Mouse (Mus musculus): ENCODE results near the gene Rfx8. TPM values are rescaled to one million over a fixed set of nuclear protein-coding genes. Genes with fewer than 3 reads are reported as not detected.

The Rfx8 gene
- polyA plus RNA-seq, 1 experiment from 2014 or later = 0.40 TPM

DNA sequence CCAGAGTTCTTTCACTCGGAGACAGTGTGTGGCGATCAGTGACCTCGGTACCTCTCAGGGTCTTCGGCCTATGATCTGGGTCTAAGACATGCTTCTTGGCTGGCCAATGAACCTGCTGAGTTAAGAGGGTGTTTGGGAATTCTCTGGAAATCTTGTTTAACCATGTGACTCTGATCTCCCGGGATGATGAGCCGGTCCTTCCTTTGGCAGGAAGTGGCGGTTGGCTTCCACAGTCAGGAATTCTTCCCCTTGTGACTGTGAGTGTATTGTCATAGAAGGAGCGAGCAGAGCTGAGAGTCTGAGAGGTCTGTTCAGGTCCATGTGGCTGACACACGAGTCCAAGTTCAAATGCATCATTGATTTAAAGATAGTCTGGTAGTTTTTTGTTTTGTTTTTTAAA, 37.4 kb upstream of the Rfx8 start:
- Histone ChIP-seq H3K9ac (ENCODE audit: low read length) (no peak overlapping the region), H3K4me3 (ENCODE audit: low read length) (no peak overlapping the region), H3K4me1 (replicated peaks; ENCODE audit: control insufficient read depth, insufficient read depth, low read length) (peaks cover 40% of the 10 kb centered on the region), H3K4me2 (ENCODE audit: low read depth, low read length) (no peak overlapping the region), H3K27ac (ENCODE audit: low read length) (no peak overlapping the region), H3K36me3 (ENCODE audit: control insufficient read depth, insufficient read depth, low read length) (no peaks in the 10 kb centered on the region), H3K27me3 (ENCODE audit: control insufficient read depth, insufficient read depth, low read depth, low read length) (no peaks in the 10 kb centered on the region), H3K9me3 (ENCODE audit: control insufficient read depth, low read length) (no peaks in the 10 kb centered on the region)
- no peak for ATAC-seq (ENCODE audit: low read depth)
- 54% methylated on average over 9 of the region's 9 CpGs for WGBS

DNA sequence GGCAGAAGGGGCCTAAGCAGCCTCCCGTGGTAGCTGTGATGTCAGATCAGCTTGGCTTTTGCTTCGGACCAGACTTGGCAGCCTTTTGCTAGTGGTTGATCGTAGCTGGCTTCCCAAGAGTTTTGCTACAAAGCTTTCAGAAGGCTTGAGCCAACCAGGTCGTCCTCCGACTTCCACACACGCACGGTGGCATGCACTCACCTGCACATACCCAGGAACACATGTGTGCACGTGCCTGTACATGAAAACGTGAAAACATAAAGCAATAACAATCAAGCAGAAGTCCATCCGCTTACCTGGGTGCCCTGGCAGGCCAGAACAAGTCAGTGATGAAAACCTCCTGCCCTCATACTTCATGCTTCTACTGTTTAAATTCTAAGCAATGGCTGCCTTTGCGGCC, 36.2 kb upstream of the Rfx8 start:
- H3K4me2 ChIP-seq (ENCODE audit: low read depth, low read length) = no peak overlapping the region
- no peak overlapping the region for H3K27ac ChIP-seq (ENCODE audit: low read length)
- WGBS = 80% methylated on average over 11 of the region's 11 CpGs
- H3K9ac ChIP-seq (ENCODE audit: low read length) = no peak overlapping the region
- H3K27me3 ChIP-seq (ENCODE audit: control insufficient read depth, insufficient read depth, low read depth, low read length) = no peaks in the 10 kb centered on the region
- peaks cover 33% of the 10 kb centered on the region for H3K4me1 ChIP-seq (replicated peaks; ENCODE audit: control insufficient read depth, insufficient read depth, low read length)
- H3K36me3 ChIP-seq (ENCODE audit: control insufficient read depth, insufficient read depth, low read length) = no peaks in the 10 kb centered on the region
- H3K4me3 ChIP-seq (ENCODE audit: low read length) = no peak overlapping the region
- ATAC-seq (ENCODE audit: low read depth) = no peak
- H3K9me3 ChIP-seq (ENCODE audit: control insufficient read depth, low read length) = no peaks in the 10 kb centered on the region

DNA sequence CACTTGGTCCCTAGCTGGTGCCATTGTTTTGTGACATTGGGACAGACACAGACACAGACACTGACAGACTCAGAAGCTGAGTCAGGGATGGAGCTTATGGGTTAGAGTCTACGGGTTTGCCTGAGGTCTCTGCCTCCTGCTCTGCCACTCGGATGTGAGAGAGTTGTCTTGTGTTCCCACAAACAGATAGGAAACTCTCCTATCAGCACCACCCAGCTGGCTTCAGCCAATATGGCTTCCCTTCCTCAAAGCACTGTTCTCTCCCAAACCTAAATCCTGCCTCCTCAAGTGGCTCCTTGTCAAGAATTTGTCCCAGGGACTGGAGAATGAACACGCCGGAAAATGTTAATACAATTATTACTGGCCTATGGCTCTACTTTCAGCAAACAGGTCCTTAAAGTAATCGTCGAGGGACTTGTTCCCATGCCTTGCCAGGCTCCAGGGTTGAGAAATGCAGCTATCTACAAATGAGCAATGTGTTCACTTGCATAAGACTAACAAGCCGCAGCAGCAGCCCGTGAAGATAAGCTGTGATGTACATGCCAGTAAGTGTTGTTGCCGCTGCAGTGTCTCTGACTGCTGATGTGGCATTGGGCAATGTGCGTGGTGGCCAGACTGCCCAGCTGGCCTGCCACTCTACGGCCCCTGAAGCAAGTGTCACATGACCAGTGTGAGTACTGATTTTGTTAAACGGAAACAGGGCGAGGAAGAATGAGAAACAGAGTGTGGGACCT, 33.6 kb upstream of the Rfx8 start:
- H3K4me2 ChIP-seq (ENCODE audit: low read depth, low read length) = no peak overlapping the region
- H3K27ac ChIP-seq (ENCODE audit: low read length) = 0 out of 2 replicates have a peak overlapping the region, but pooled peaks have one; percentile 38
- 35% methylated on average over 13 of the region's 13 CpGs for WGBS
- peak; percentile 56; the same call in 1 of the 2 replicates for ATAC-seq (ENCODE audit: low read depth)
- no peaks in the 10 kb centered on the region for H3K27me3 ChIP-seq (ENCODE audit: control insufficient read depth, insufficient read depth, low read depth, low read length)
- no peak overlapping the region for H3K4me3 ChIP-seq (ENCODE audit: low read length)
- no peak overlapping the region for H3K9ac ChIP-seq (ENCODE audit: low read length)
- no peaks in the 10 kb centered on the region for H3K9me3 ChIP-seq (ENCODE audit: control insufficient read depth, low read length)
- peaks cover 16% of the 10 kb centered on the region for H3K4me1 ChIP-seq (replicated peaks; ENCODE audit: control insufficient read depth, insufficient read depth, low read length)
- H3K36me3 ChIP-seq (ENCODE audit: control insufficient read depth, insufficient read depth, low read length) = no peaks in the 10 kb centered on the region

DNA sequence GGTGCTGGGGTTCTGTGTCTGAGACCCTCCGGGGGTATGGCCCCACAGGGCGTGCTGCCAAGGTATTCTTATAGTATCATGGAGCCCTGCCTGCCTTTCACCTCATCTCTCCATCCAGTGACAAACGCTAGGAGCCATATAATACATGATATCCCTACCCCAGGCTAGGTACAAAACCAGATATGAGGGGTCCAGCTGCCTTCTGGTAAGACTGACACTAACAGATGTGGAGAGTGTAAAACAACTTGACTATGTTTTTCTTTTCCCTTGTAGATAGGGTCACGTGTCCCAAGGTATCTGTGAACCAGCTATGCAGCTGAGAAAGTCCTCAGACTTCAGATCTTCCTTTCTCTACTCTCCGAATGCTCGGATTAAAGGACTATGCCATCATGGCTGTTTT, 30.7 kb upstream of the Rfx8 start:
- WGBS = 76% methylated on average over 6 of the region's 6 CpGs
- H3K9ac ChIP-seq (ENCODE audit: low read length) = no peak overlapping the region
- H3K27me3 ChIP-seq (ENCODE audit: control insufficient read depth, insufficient read depth, low read depth, low read length) = no peaks in the 10 kb centered on the region
- H3K4me1 ChIP-seq (replicated peaks; ENCODE audit: control insufficient read depth, insufficient read depth, low read length) = peaks cover 10% of the 10 kb centered on the region
- no peaks in the 10 kb centered on the region for H3K9me3 ChIP-seq (ENCODE audit: control insufficient read depth, low read length)
- H3K4me3 ChIP-seq (ENCODE audit: low read length) = no peak overlapping the region
- no peak overlapping the region for H3K27ac ChIP-seq (ENCODE audit: low read length)
- H3K4me2 ChIP-seq (ENCODE audit: low read depth, low read length) = no peak overlapping the region
- no peak for ATAC-seq (ENCODE audit: low read depth)
- no peaks in the 10 kb centered on the region for H3K36me3 ChIP-seq (ENCODE audit: control insufficient read depth, insufficient read depth, low read length)

DNA sequence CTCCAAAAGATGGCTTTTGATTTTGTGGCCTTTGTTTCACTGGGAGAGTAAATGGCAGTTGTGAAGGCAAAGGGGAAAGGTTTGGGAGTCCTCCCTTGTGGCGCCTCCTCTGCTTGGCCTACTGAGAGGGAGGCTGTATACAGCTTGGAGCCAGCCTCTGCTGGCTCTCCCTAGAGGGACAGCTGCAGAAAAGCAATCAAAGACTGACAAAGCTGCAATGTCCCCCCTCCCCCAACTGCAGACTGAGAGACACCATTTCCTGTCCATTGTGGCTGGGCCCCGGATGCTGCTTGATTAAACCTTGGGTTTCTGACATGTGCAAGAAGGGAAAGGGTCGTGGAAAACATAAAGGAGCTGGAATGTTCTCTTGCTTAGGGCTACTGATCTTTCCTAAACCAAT, 28.9 kb upstream of the Rfx8 start:
- Histone ChIP-seq H3K27ac (ENCODE audit: low read length) (peak overlapping the region; percentile 74), H3K4me2 (ENCODE audit: low read depth, low read length) (no peak overlapping the region), H3K36me3 (ENCODE audit: control insufficient read depth, insufficient read depth, low read length) (no peaks in the 10 kb centered on the region), H3K9me3 (ENCODE audit: control insufficient read depth, low read length) (no peaks in the 10 kb centered on the region), H3K4me1 (replicated peaks; ENCODE audit: control insufficient read depth, insufficient read depth, low read length) (peaks cover 12% of the 10 kb centered on the region), H3K27me3 (ENCODE audit: control insufficient read depth, insufficient read depth, low read depth, low read length) (no peaks in the 10 kb centered on the region), H3K4me3 (ENCODE audit: low read length) (no peak overlapping the region), H3K9ac (ENCODE audit: low read length) (no peak overlapping the region)
- WGBS = 11% methylated on average over 3 of the region's 3 CpGs
- peak; percentile 88 for ATAC-seq (ENCODE audit: low read depth)

DNA sequence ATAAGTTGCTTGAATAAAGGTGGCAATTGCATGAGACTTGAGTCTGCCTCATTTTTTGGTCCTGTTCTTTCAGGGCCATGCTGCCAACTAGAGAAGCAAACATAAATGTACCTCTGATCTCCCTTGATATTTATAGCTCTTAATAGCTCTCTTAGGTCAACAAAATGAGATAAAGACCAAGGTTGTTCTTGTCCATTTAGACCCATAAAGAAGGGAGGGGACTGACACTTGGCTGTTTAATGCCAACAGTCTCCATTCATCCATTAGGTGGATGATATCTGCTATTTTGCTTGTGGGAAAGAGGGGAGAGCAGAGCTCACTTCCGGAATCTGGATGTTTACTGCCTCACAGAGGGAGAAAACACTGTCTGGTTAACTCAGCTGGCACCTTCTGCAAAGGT, 28.4 kb upstream of the Rfx8 start:
- ATAC-seq (ENCODE audit: low read depth) = no peak
- 21% methylated on average over 1 of the region's 1 CpGs for WGBS
- H3K9ac ChIP-seq (ENCODE audit: low read length) = no peak overlapping the region
- H3K27me3 ChIP-seq (ENCODE audit: control insufficient read depth, insufficient read depth, low read depth, low read length) = no peaks in the 10 kb centered on the region
- H3K4me2 ChIP-seq (ENCODE audit: low read depth, low read length) = no peak overlapping the region
- H3K4me1 ChIP-seq (replicated peaks; ENCODE audit: control insufficient read depth, insufficient read depth, low read length) = peaks cover 12% of the 10 kb centered on the region
- no peaks in the 10 kb centered on the region for H3K9me3 ChIP-seq (ENCODE audit: control insufficient read depth, low read length)
- peak overlapping the region; percentile 74 for H3K27ac ChIP-seq (ENCODE audit: low read length)
- H3K36me3 ChIP-seq (ENCODE audit: control insufficient read depth, insufficient read depth, low read length) = no peaks in the 10 kb centered on the region
- H3K4me3 ChIP-seq (ENCODE audit: low read length) = no peak overlapping the region

DNA sequence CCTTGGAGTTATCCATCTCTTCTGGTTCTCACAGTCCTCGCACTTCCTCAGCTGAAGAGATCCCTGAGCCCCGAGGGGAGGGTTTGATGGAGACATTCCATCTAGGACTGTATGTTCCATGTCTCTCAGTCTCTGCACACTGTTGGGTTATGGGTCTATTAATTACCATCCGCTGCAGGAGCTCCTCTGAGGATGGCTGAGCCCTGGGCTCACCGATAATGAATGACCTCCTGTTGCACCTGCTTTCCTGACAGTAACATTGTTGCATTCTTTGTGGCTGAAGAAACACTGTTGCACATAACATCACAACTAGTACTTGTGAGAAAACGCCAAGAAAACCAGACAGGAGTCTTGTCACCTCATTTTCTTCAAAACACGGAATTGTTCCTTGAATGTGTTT, 27.9 kb upstream of the Rfx8 start:
- Histone ChIP-seq H3K27ac (ENCODE audit: low read length) (no peak overlapping the region), H3K4me2 (ENCODE audit: low read depth, low read length) (no peak overlapping the region), H3K9me3 (ENCODE audit: control insufficient read depth, low read length) (no peaks in the 10 kb centered on the region), H3K27me3 (ENCODE audit: control insufficient read depth, insufficient read depth, low read depth, low read length) (no peaks in the 10 kb centered on the region), H3K36me3 (ENCODE audit: control insufficient read depth, insufficient read depth, low read length) (no peaks in the 10 kb centered on the region), H3K4me1 (replicated peaks; ENCODE audit: control insufficient read depth, insufficient read depth, low read length) (peaks cover 12% of the 10 kb centered on the region), H3K4me3 (ENCODE audit: low read length) (no peak overlapping the region), H3K9ac (ENCODE audit: low read length) (no peak overlapping the region)
- no peak for ATAC-seq (ENCODE audit: low read depth)
- WGBS = 76% methylated on average over 6 of the region's 6 CpGs

DNA sequence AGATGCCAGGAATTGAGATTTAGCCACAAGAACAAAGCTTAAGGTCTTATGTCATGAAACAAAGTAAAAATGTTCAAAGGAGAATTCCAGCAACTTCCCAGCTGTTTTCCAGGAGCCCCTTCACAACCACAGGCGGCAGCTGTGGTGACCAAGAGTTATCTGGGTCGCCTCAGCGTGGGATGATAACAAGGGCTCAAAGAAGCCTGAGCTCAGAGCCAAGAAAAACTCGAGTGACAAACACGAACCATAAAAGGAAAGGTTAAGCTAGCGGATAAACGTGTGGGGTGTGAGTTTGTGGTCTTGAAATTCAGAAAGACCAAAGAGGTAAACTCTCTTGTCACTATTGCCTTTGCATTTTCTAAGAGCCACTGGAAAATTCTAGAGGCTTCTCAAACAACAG, 25.7 kb upstream of the Rfx8 start:
- Histone ChIP-seq H3K36me3 (ENCODE audit: control insufficient read depth, insufficient read depth, low read length) (no peaks in the 10 kb centered on the region), H3K4me3 (ENCODE audit: low read length) (no peak overlapping the region), H3K9me3 (ENCODE audit: control insufficient read depth, low read length) (no peaks in the 10 kb centered on the region), H3K27ac (ENCODE audit: low read length) (no peak overlapping the region), H3K4me1 (replicated peaks; ENCODE audit: control insufficient read depth, insufficient read depth, low read length) (peaks cover 12% of the 10 kb centered on the region), H3K27me3 (ENCODE audit: control insufficient read depth, insufficient read depth, low read depth, low read length) (no peaks in the 10 kb centered on the region), H3K4me2 (ENCODE audit: low read depth, low read length) (no peak overlapping the region), H3K9ac (ENCODE audit: low read length) (no peak overlapping the region)
- ATAC-seq (ENCODE audit: low read depth) = no peak
- WGBS = 20% methylated on average over 7 of the region's 7 CpGs

DNA sequence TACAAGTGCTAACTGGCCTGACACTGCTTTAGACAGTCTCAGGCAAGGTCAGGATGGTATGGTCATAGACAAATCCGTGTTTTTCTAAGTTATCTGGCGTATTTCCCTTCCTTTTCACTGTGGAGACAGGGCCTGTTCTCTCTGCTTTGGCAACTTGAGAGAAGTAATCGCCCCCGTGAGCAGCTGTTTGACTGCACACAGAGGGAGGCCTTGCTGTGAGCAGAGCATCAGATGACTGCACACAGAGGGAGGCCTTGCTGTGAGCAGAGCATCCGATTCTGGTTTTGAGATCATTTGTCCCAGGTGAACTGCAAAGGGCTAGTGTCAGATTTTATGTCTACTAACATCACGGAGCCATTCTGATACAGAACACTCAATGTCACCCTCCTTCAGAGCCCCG, 20.2 kb upstream of the Rfx8 start:
- Histone ChIP-seq H3K9me3 (ENCODE audit: control insufficient read depth, low read length) (no peaks in the 10 kb centered on the region), H3K4me1 (replicated peaks; ENCODE audit: control insufficient read depth, insufficient read depth, low read length) (peaks cover 8% of the 10 kb centered on the region), H3K4me2 (ENCODE audit: low read depth, low read length) (no peak overlapping the region), H3K27me3 (ENCODE audit: control insufficient read depth, insufficient read depth, low read depth, low read length) (no peaks in the 10 kb centered on the region), H3K9ac (ENCODE audit: low read length) (no peak overlapping the region), H3K4me3 (ENCODE audit: low read length) (no peak overlapping the region), H3K36me3 (ENCODE audit: control insufficient read depth, insufficient read depth, low read length) (no peaks in the 10 kb centered on the region), H3K27ac (ENCODE audit: low read length) (no peak overlapping the region)
- WGBS = 53% methylated on average over 7 of the region's 7 CpGs
- no peak for ATAC-seq (ENCODE audit: low read depth)

DNA sequence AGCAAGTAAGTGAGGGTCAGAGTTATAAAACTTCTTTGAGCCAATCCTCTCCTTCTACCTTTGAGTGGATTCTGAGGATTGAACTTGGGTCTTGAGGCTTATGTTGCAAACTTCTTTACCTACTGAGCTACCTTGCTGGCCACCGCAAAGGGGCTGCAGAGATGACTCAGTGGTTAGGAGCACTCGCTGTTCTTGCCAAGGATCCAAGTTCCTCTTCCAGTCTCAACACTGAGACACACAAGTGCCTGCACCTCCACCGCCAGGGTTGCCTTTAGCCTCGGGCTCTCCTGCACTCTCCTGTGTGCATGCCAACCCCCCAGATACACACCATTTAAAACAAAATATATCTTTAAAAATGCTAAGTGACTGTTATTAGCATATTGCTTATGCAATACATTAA, 19.2 kb upstream of the Rfx8 start:
- no peak overlapping the region for H3K4me3 ChIP-seq (ENCODE audit: low read length)
- no peak for ATAC-seq (ENCODE audit: low read depth)
- 76% methylated on average over 4 of the region's 4 CpGs for WGBS
- no peaks in the 10 kb centered on the region for H3K36me3 ChIP-seq (ENCODE audit: control insufficient read depth, insufficient read depth, low read length)
- no peak overlapping the region for H3K4me2 ChIP-seq (ENCODE audit: low read depth, low read length)
- no peak overlapping the region for H3K27ac ChIP-seq (ENCODE audit: low read length)
- no peaks in the 10 kb centered on the region for H3K27me3 ChIP-seq (ENCODE audit: control insufficient read depth, insufficient read depth, low read depth, low read length)
- peaks cover 12% of the 10 kb centered on the region for H3K4me1 ChIP-seq (replicated peaks; ENCODE audit: control insufficient read depth, insufficient read depth, low read length)
- H3K9me3 ChIP-seq (ENCODE audit: control insufficient read depth, low read length) = no peaks in the 10 kb centered on the region
- H3K9ac ChIP-seq (ENCODE audit: low read length) = no peak overlapping the region

All from lung, embryonic 16.5 days (tissue).